Mouse (Mus musculus): ENCODE data around the gene 1500015O10Rik. TPM values are rescaled to one million over a fixed set of nuclear protein-coding genes. Genes with fewer than 3 reads are reported as not detected.

The 1500015O10Rik gene
- polyA plus RNA-seq (2014; fragmentation: Illumina TruSeq; extraction: RNeasy Lipid Tissue Mini Kit (QIAGEN cat#74804); ENCODE audit: insufficient read depth, low read depth, low replicate concordance): 1.5 TPM

GRCm38 (mm10) chr1:43730491-43730924, at the start of gene 1500015O10Rik:
Gene 1500015O10Rik, plus strand, starts transcription at chr1:43730602.

Other genes starting within 250 kb of the 1500015O10Rik start
- gene Uxs1, start 97.2 kb downstream of the 1500015O10Rik start, polyA plus RNA-seq (2014; fragmentation: Illumina TruSeq; extraction: RNeasy Lipid Tissue Mini Kit (QIAGEN cat#74804); ENCODE audit: insufficient read depth, low read depth, low replicate concordance): 27.0 TPM
- gene Tpp2, start 203.0 kb downstream of the 1500015O10Rik start, polyA plus RNA-seq (2014; fragmentation: Illumina TruSeq; extraction: RNeasy Lipid Tissue Mini Kit (QIAGEN cat#74804); ENCODE audit: insufficient read depth, low read depth, low replicate concordance): 10.6 TPM

All from lung, adult 10 weeks (tissue).